Mouse (Mus musculus): ENCODE measurements around the gene Zfand2a. TPM values are rescaled to one million over a fixed set of nuclear protein-coding genes. Genes with fewer than 3 reads are reported as not detected.

The Zfand2a gene
- polyA plus RNA-seq, 1 experiment from 2014 or later = 8.2 TPM

GRCm38 (mm10) chr5:139442962-139443361 lies 41.4 kb downstream of the Zfand2a start:
- H3K36me3 ChIP-seq = no peaks in the 10 kb centered on the region
- no peak overlapping the region for H3K4me2 ChIP-seq
- no peak for ATAC-seq (ENCODE audit: extremely low read depth, insufficient number of reproducible peaks, low FRiP score, low TSS enrichment)
- H3K4me1 ChIP-seq = peaks cover 12% of the 10 kb centered on the region; the same call in 1 of the 2 replicates
- H3K9ac ChIP-seq = no peak overlapping the region
- H3K27ac ChIP-seq (replicated peaks) = no peak overlapping the region
- WGBS = 80% methylated on average over 4 of the region's 4 CpGs
- no peak overlapping the region for H3K4me3 ChIP-seq
- H3K9me3 ChIP-seq = no peaks in the 10 kb centered on the region
- H3K27me3 ChIP-seq (replicated peaks) = peaks cover 8% of the 10 kb centered on the region; the same call in 1 of the 2 replicates

- Histone ChIP-seq H3K27ac (replicated peaks) (no peak overlapping the region), H3K27me3 (replicated peaks) (peaks cover 8% of the 10 kb centered on the region; the same call in 1 of the 2 replicates), H3K36me3 (no peaks in the 10 kb centered on the region), H3K4me1 (peaks cover 12% of the 10 kb centered on the region; the same call in 1 of the 2 replicates), H3K9ac (no peak overlapping the region), H3K9me3 (no peaks in the 10 kb centered on the region), H3K4me3 (no peak overlapping the region), H3K4me2 (no peak overlapping the region)
- 83% methylated on average over 12 of the region's 12 CpGs for WGBS
- ATAC-seq (ENCODE audit: extremely low read depth, insufficient number of reproducible peaks, low FRiP score, low TSS enrichment) = no peak
Observed at GRCm38 (mm10) chr5:139442428-139442827, 41.9 kb downstream of the Zfand2a start.

- Histone ChIP-seq H3K4me1 (peaks cover 12% of the 10 kb centered on the region; the same call in 1 of the 2 replicates), H3K9ac (no peak overlapping the region), H3K36me3 (no peaks in the 10 kb centered on the region), H3K9me3 (no peaks in the 10 kb centered on the region), H3K27ac (replicated peaks) (no peak overlapping the region), H3K4me3 (no peak overlapping the region), H3K4me2 (no peak overlapping the region), H3K27me3 (replicated peaks) (peaks cover 8% of the 10 kb centered on the region; the same call in 1 of the 2 replicates)
- WGBS = 93% methylated on average over 2 of the region's 2 CpGs
- ATAC-seq (ENCODE audit: extremely low read depth, insufficient number of reproducible peaks, low FRiP score, low TSS enrichment) = no peak
Observed at GRCm38 (mm10) chr5:139441726-139442018, 42.7 kb downstream of the Zfand2a start.

GRCm38 (mm10) chr5:139440926-139441725 lies 43.2 kb downstream of the Zfand2a start:
- H3K9ac ChIP-seq = no peak overlapping the region
- H3K4me3 ChIP-seq = no peak overlapping the region
- no peak overlapping the region for H3K27ac ChIP-seq (replicated peaks)
- H3K36me3 ChIP-seq = no peaks in the 10 kb centered on the region
- peaks cover 12% of the 10 kb centered on the region; the same call in 1 of the 2 replicates for H3K4me1 ChIP-seq
- no peaks in the 10 kb centered on the region for H3K9me3 ChIP-seq
- 85% methylated on average over 11 of the region's 11 CpGs for WGBS
- H3K27me3 ChIP-seq (replicated peaks) = peaks cover 8% of the 10 kb centered on the region; the same call in 1 of the 2 replicates
- no peak overlapping the region for H3K4me2 ChIP-seq
- no peak for ATAC-seq (ENCODE audit: extremely low read depth, insufficient number of reproducible peaks, low FRiP score, low TSS enrichment)

GRCm38 (mm10) chr5:139440451-139440850 lies 43.9 kb downstream of the Zfand2a start:
- no peaks in the 10 kb centered on the region for H3K36me3 ChIP-seq
- peaks cover 12% of the 10 kb centered on the region; the same call in 1 of the 2 replicates for H3K4me1 ChIP-seq
- H3K27me3 ChIP-seq (replicated peaks) = peaks cover 8% of the 10 kb centered on the region; the same call in 1 of the 2 replicates
- H3K27ac ChIP-seq (replicated peaks) = no peak overlapping the region
- ATAC-seq (ENCODE audit: extremely low read depth, insufficient number of reproducible peaks, low FRiP score, low TSS enrichment) = no peak
- 73% methylated on average over 5 of the region's 5 CpGs for WGBS
- no peaks in the 10 kb centered on the region for H3K9me3 ChIP-seq
- no peak overlapping the region for H3K9ac ChIP-seq
- H3K4me2 ChIP-seq = no peak overlapping the region
- no peak overlapping the region for H3K4me3 ChIP-seq

GRCm38 (mm10) chr5:139438440-139438839 lies 45.9 kb downstream of the Zfand2a start:
- no peak overlapping the region for H3K27ac ChIP-seq (replicated peaks)
- H3K9me3 ChIP-seq = no peaks in the 10 kb centered on the region
- no peaks in the 10 kb centered on the region for H3K36me3 ChIP-seq
- peaks cover 15% of the 10 kb centered on the region; the same call in 1 of the 2 replicates for H3K27me3 ChIP-seq (replicated peaks)
- WGBS = 85% methylated on average over 12 of the region's 12 CpGs
- H3K4me3 ChIP-seq = no peak overlapping the region
- H3K9ac ChIP-seq = no peak overlapping the region
- H3K4me2 ChIP-seq = no peak overlapping the region
- no peak for ATAC-seq (ENCODE audit: extremely low read depth, insufficient number of reproducible peaks, low FRiP score, low TSS enrichment)
- H3K4me1 ChIP-seq = peaks cover 17% of the 10 kb centered on the region; the same call in 1 of the 2 replicates

- no peak overlapping the region for H3K4me2 ChIP-seq
- H3K4me1 ChIP-seq = peaks cover 17% of the 10 kb centered on the region; the same call in 1 of the 2 replicates
- H3K9ac ChIP-seq = no peak overlapping the region
- no peak overlapping the region for H3K27ac ChIP-seq (replicated peaks)
- no peaks in the 10 kb centered on the region for H3K36me3 ChIP-seq
- 91% methylated on average over 4 of the region's 4 CpGs for WGBS
- no peaks in the 10 kb centered on the region for H3K9me3 ChIP-seq
- no peak overlapping the region for H3K4me3 ChIP-seq
- no peak for ATAC-seq (ENCODE audit: extremely low read depth, insufficient number of reproducible peaks, low FRiP score, low TSS enrichment)
- H3K27me3 ChIP-seq (replicated peaks) = peaks cover 17% of the 10 kb centered on the region; the same call in 1 of the 2 replicates
Observed at GRCm38 (mm10) chr5:139437769-139438168, 46.6 kb downstream of the Zfand2a start.

- Histone ChIP-seq H3K36me3 (no peaks in the 10 kb centered on the region), H3K4me2 (no peak overlapping the region), H3K4me1 (peaks cover 11% of the 10 kb centered on the region), H3K27ac (replicated peaks) (no peak overlapping the region), H3K9ac (no peak overlapping the region), H3K4me3 (no peak overlapping the region), H3K27me3 (replicated peaks) (peaks cover 28% of the 10 kb centered on the region), H3K9me3 (no peaks in the 10 kb centered on the region)
- 64% methylated on average over 8 of the region's 8 CpGs for whole genome bisulfite sequencing
- no peak for ATAC-seq (ENCODE audit: extremely low read depth, insufficient number of reproducible peaks, low FRiP score, low TSS enrichment)
Observed at GRCm38 (mm10) chr5:139434940-139435339, 49.4 kb downstream of the Zfand2a start.

- Histone ChIP-seq H3K9ac (no peak overlapping the region), H3K36me3 (no peaks in the 10 kb centered on the region), H3K27me3 (replicated peaks) (peaks cover 31% of the 10 kb centered on the region), H3K27ac (replicated peaks) (no peak overlapping the region), H3K4me3 (no peak overlapping the region), H3K4me2 (no peak overlapping the region), H3K9me3 (no peaks in the 10 kb centered on the region), H3K4me1 (peaks cover 20% of the 10 kb centered on the region)
- WGBS = 71% methylated on average over 9 of the region's 9 CpGs
- ATAC-seq (ENCODE audit: extremely low read depth, insufficient number of reproducible peaks, low FRiP score, low TSS enrichment) = no peak
Observed at GRCm38 (mm10) chr5:139433842-139434568, 50.3 kb downstream of the Zfand2a start.

- Histone ChIP-seq H3K27ac (replicated peaks) (no peak overlapping the region), H3K4me2 (no peak overlapping the region), H3K4me3 (no peak overlapping the region), H3K27me3 (replicated peaks) (peaks cover 33% of the 10 kb centered on the region), H3K9me3 (no peaks in the 10 kb centered on the region), H3K36me3 (no peaks in the 10 kb centered on the region), H3K9ac (no peak overlapping the region), H3K4me1 (peaks cover 25% of the 10 kb centered on the region)
- no peak for ATAC-seq (ENCODE audit: extremely low read depth, insufficient number of reproducible peaks, low FRiP score, low TSS enrichment)
- 67% methylated on average over 7 of the region's 7 CpGs for WGBS
Observed at GRCm38 (mm10) chr5:139432747-139433508, 51.4 kb downstream of the Zfand2a start.

- H3K4me1 ChIP-seq = peaks cover 27% of the 10 kb centered on the region
- ATAC-seq (ENCODE audit: extremely low read depth, insufficient number of reproducible peaks, low FRiP score, low TSS enrichment) = no peak
- no peaks in the 10 kb centered on the region for H3K9me3 ChIP-seq
- 80% methylated on average over 6 of the region's 6 CpGs for WGBS
- no peak overlapping the region for H3K4me3 ChIP-seq
- no peak overlapping the region for H3K27ac ChIP-seq (replicated peaks)
- no peak overlapping the region for H3K9ac ChIP-seq
- H3K36me3 ChIP-seq = no peaks in the 10 kb centered on the region
- H3K4me2 ChIP-seq = no peak overlapping the region
- H3K27me3 ChIP-seq (replicated peaks) = peaks cover 35% of the 10 kb centered on the region
Observed at GRCm38 (mm10) chr5:139432333-139432732, 52.0 kb downstream of the Zfand2a start.

Data from heart, embryonic 13.5 days (tissue).